Mouse (Mus musculus) cerebellum, adult 9-11 months (tissue): ENCODE measurements at regions not wholly inside any gene's neighbourhood (a gene's known extent, or its start where the extent isn't known, plus 50 kb on each side); places are given as distances from the start of the nearest gene placed in this dataset.

Experiments used
- DNase-seq: peaks from one replicate; pipeline ENCODE4 v3.0.0; 2022

DNA sequence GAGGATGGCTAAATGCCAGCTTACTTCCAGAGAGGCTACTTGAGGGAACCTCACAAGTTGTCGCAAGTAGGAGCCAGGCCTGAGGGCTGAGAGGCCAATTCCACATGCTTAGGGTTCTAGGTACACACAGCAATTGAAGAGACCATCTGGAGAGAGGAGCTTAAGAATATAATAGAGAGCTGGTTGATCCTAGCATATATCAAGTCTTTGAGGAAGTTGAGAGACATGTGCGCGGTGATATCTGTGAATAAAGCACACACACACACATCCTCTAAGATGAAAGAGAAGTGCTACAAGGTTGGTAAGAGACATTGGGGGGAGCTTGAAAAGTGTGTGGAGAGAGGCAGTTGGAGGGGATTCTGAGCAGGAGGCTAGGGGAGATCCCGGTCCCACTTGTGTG is 189.5 kb downstream of the Zfp462 start:
- no peak for DNase-seq

DNA sequence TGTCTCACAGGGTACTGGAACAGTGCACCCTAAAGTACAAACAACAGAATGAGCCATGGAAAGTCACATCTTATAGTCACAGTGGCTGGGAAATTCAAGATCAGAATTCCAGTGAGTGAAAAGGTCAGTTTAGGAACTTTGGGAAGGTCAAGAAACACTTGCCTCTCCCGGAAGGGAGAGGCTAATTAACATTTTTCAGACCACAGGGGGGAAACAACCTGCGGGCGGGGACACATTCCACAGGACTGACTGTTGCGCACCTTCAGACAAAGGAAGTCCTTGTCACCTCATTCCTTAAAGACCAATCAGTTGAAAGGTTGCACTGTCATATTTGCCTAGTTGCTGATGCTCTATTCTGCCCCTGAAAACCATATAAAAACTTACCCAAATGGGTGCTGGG is 189.9 kb downstream of the Zfp462 start:
- no peak for DNase-seq

DNA sequence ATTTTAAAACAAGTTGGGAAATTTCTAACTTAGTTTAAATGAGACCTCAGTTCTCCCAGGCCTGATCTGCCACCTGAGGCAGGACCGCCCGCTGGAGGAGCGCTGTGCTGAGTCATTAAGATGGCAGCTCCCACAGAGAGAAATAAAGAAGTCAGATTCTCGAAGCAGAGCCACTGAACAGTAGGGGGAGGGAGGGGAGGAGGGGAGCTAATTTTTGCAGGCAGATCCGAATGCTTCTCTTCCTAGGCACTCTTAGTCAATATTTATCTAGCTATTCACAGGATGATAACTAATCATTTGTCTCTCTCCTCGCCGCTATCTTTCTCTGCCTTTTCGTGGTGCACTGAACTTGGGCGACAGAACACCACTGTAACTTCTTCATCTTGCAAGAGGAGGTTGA is 191.4 kb downstream of the Zfp462 start:
- no peak for DNase-seq

DNA sequence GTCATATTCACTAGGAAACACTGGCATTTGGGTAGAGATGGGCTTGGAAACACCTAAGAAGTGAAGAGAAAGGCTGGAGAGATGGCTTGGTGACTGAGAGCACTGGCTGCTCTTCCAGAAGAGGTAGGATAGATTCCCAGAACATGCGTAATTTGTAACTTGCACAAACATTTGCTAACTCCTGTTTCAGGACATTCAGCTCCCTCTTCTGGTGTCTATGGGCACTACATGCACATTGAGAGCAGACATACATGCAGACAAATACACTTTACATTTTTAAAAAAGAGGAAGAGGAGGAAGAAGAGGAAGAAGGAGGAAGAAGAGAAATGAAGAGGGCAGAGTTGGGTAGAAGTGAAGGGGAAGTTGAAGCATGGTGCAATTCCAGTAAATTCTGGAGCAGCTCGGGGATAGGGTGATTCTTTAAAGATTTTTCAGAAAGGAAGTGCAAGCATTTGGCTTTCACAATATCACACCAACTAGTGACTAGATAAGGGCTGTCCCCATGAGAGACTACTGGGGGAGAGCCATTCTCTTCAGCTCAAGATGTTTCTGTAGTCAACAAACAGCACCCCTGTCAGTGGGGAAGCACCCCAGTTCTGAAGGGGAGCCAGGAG is 193.0 kb downstream of the Zfp462 start:
- no peak for DNase-seq

DNA sequence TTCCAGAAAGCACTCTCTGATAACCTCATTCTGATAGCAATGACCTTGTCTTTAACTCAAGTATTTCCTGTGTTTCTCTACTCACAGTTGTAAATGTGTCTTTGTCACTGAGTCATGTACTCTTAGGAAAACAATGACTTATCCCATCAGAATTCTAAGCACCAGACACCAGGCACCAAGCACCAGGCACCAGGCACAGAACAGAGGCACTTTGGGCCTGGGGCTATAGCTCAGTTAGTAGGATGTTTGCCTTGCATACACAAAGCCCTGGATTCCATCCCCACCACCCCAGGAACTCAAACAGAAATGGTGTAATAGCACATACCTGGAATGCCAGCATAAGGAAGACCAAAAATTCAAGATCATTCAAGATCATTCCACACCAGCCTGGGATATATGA is 196.5 kb downstream of the Zfp462 start:
- no peak for DNase-seq

DNA sequence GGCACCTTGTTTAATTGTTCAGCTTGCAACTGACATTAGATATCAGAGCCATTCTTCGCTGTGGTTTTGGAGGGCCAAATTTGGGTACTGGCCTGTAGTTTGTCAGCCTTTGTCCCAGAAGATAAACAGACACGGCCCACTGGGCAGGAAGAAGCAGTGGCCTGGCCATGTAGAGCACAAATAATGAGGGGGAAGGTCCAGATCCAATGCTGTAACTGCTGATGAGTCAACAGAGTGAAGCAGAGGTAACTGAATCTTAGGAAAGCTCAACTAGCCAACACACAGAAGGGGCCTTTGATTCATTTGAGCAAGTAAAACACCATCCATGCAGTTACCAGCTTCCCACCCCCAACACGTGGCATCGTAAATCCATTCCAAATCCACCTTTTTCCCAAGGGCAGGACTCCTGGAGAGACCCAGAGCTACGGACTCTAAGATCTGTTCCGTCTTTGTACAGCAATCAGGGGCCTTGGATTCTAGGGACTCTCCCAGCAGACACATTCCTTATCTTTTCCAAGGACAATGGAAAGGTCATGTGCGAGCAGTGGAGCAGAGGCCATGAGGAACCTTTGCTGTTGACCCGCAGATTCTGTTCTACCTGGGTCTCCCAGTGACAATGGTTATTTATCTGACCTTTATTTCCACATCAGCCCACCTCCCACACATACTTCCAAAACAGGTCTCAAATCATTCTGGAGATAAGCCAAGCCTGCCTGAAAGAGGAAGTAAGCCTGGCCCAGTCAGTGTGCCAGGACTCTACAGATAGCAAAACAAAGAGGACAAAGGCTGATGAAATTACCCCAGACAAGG is 197.3 kb downstream of the Zfp462 start:
- DNase-seq, result no peak

DNA sequence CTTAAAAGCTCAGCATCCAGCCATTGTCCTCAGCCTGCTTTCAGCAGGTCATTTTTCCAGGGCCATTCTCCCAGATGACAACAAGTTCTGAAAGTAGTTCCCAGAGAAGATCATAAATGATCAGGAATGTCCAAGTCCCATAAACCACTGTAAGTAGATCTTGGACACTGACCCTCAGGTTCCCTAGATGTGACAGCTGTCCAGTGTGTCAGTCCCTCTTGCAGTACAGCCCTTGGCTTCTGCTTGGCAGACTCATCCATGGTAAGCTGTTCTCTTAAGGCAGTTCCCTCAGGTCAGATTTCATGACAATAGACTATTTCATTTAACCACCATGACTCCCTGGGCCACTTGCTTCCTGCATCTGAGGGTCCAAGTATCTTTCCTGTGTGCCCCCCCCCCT is 198.6 kb downstream of the Zfp462 start:
- no peak for DNase-seq

DNA sequence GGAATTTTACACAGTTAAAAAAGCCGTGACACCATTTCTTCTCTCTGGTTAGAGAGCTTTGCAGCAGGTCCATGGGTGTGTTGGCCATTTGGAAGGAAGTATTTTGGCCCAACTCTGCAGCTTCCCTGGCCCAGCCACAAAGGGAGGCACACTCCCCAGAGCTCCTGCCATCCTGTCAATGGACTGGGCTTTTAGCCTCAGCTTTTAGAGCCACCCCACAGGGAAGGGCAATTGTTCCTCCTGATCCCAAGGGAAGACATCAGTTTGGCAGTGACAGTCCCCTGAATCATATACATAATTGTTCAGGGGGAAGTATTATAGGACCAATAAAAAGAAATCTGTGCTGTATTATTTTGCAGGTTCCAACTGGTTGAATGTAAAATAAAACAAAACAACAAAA is 200.1 kb downstream of the Zfp462 start:
- no peak for DNase-seq

DNA sequence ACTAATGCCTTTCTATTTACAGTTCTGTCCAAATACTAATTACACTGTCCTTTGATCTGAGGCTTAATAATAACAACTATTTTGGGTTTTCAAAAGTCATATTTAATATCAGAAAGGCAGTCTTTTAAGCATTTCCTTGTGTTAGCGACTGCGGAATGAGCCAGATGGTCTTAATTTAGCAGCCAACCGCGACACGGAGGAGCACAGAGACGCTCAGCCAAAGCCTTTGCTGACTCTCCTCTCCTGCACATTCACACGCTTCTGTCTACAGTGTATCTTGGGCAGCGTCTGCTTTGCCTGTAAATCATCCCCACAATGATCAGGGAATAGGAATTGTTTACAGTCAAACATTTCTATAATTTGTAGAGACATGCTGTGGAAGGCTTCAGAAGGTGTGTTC is 201.1 kb downstream of the Zfp462 start:
- DNase-seq, result no peak

DNA sequence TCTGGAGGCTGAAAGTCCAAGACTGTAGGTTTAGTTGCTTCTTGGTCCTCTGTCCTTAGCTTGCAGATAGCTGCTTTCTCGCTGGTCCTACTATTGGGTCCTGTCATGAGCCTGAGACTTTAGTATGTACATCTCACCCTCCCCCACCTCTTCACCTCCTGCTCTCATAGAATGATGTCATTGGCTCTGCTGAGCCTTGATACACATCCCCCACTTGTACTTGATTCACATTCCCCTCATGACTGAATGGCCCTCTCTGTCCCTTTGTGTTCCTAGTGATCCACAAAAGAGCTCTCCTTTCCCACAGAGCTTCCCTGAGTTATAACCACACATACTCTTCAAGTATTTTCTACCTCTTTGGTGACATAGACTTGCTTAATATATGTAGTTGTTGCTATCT is 201.5 kb upstream of the Rad23b start:
- no peak for DNase-seq

DNA sequence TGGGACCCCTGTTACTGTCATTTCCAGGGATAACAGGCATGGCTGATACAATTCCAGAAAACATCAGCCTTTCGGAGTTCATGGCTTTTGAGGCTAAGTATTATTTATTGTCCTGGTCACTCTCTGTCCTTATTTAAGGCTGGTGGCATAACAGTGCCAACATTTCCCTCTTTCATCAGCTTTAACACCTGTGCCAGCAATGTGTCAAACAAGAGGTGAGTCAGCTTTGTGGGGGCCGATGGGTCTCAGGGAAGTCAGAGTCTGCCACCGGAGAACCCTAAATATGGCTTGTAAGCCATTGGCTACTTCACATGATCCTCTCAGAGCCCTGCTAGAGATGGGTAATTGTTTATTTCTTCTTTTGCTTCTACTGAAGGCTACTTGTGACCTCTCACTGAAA is 195.3 kb upstream of the Rad23b start:
- DNase-seq, result no peak

DNA sequence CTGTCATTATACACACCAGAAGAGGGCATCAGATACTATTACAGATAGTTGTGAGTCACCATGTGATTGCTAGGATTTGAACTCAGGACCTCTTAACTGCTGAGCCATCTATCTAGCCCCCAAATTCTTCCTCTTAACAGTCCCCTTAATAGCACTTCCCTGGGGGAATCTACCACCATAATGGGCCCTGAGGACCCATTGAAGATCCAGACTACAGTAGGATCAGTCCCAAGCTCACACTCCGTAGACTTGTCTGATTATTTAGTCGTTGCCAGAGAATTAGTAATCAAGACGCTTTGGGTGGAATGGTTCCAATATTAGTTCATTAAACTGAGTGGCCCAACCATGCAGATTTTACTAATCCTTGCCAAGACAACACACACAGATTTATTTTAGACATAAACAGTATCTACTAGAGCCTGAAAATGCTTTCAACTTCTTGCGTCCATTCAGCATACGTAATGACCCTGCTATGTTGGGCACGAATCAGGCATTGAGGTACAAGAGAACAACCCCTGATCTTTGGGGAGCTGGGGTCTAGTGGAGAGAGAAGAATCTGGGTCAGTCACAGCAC is 191.6 kb upstream of the Rad23b start:
- no peak for DNase-seq

DNA sequence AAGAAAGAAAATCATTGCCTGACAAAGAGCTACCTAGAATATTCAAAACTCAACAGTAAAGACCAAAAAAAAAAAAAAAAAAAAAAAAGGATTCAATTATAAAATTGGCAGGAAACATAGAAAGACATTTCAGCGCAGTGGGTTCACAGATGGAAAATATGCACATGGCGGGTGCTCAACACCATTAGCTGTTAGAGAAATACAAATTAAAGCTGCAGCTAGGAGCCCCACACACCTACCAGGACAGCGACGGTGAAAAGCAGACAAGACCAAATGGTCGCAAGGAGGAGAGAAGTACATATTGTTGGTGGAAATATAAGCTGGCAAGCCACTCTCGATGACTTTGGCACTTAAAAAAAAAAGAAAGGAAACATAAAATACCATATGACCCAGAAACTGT is 183.6 kb upstream of the Rad23b start:
- DNase-seq, result peak; percentile 22

DNA sequence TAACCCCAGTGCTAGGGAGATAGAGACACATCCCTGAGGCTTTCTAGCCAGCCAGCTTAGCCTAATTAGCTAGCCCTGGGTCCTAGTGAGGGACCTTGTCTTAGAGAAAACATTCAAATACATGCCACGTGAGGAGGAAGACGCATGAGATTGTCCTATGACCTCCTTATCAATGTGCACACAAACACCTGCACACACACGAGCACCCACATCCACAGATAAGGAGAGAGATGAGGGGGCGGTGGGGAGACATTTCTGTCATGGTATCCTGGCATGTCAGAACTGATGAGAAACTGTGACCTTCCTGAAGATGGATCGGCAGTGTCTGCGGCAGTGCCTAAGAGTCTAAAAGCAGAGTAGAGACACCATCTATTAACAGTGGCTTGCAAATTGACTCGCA is 180.8 kb upstream of the Rad23b start:
- DNase-seq, result no peak

DNA sequence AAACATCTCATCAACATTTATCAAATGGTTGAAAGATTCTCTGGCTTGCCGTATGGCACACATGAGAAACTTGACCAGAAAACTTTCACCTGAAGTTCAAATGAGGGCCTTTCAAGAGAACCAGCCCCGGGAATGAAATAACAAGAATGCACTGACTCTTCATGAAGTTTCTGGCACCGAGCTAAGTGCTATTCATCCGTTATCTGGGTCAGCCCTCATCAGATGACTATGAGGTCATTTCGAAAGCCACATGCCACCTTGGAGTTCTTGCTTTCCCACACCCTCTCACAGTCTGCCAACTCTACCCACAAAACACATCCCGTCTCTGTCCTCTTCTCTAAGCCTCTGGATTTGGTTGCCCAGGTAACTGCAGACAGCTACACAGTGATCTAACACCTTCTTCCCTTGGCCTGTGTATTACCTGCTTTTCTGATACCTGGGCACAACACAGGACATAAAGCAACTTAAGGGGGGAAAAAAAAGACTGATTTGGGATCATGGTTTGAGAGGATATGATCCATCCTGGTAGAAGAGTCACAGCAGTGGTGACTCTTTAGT is 177.4 kb upstream of the Rad23b start:
- peak; percentile 35 for DNase-seq

DNA sequence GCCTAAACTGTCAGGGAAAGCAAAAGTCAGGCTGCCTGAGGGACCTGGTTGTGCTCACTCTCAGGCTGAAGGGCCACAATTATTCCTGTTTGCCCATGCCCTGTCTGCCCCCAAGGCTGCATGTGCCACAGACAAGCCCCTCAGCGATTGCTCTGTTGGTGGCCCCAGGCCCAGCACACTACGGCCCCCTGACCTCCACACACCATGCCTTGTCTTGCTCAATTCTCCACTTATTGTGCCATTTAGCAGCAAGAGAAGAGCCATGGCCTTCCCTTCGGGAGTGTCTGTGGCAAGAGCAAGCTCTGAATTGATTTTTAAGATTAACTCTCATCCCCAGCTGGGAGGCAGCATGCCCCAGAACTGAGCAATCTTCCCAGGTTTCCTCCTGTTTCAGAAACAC is 173.8 kb upstream of the Rad23b start:
- DNase-seq, result no peak

DNA sequence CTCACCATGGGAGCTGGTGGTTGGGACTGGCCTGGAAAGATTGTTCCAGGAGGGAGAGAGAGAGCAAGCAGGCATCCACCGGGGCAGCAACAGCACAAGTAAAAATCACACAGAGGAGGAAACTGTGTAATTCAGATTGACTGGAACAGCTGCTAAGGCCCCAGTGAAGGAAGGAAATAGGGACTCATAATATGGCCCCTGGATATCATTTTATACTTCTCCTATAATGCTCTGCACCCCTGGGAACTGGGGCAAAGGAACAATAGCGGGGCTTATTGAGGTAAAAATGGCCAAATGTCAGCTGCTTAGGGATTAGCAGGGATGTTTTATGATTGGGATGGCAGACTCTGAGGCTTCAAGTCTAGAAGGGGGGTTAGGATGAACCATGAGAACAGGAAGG is 170.4 kb upstream of the Rad23b start:
- DNase-seq, result no peak

DNA sequence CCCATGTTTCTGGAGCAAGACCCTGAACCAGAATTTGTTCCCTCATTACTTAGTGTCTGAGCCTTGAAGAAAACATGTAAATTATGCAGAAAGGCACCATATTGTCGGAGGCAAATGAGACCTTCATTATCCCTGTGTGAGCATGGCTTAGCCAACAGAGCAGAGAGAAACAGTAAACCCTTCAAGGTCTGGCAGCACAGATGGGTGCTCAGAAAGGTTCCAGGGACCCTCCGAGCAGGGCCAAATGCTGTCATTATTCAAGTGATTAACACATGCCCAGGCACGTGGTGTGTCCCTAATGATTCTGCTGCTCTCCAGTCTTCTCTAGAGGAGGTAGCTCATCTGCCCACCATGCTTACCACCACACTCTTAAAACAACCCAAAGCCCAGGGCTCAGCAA is 166.3 kb upstream of the Rad23b start:
- DNase-seq, result no peak

DNA sequence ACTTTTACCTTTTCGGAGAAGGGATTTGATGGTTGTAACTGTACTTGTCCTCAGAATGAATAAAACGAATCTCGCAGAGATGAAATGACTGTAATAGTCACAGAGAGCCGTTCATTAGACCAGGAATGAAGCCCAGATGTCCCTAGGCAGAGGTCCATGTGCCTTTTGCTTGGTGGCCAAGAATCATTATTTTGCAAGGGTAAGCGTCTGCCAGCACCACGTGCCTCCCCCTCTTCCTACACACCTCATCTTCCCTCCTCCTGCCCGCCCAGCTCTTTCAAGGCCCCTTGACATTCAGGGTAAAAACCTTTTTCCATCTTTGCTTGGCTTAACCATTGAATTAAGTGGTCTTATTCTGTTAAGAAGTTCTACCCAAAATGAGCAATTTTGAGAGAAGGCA is 161.1 kb upstream of the Rad23b start:
- no peak for DNase-seq

DNA sequence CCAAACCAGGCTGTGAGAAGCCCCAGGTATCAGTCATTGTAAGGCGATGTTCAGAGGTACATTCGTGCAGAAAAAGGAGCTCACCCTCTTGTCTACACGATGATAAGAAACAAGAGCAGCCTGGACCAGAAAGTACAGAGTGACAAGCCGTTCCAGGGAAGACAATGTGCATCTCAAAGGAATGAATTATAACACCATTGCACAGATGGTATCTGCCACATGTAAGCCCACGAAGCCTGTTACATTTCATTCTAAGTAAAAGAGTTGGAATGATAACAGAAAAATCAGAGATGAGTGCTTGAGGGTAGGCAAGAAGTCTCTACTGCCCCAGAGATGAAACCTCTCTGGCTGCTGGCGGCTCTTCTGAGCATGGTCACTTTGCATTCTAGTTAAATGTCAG is 159.3 kb upstream of the Rad23b start:
- DNase-seq, result no peak

DNA sequence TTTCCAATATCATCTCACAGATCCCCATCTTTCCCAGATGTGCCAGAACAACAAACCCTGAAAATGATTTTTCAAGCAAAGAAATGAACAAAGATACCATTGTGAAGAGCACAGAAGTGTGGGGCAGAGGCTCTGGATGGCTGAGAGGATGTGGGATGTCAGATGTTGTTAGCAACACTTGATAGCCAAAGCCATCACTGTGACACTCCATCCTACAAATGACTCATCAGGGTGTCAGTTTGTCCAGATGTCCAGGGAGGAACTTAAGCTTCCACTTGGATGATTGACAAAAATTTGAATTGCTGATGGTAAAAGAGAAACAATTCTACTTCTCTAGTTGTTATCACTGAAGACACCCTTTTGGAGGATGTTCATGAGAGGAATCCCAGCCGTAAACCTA is 155.8 kb upstream of the Rad23b start:
- no peak for DNase-seq

DNA sequence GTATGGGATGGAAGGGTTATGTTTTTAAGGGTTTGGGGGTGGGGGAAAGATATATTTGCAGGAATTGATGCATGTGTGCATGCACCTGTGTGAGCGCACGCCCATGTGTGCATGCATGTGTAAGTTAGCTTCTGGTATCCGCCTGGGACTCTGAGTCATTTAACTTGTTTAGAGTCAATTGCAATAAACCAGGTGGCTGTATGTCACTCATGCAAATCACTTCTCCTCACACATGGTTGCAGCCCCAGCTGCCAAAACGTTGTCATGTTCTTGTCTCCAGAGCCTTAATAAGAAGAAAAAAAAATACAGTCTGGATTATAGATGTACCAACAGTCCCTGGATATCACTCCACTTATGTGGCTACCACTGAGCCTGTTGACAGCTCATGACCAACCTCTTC is 155.3 kb upstream of the Rad23b start:
- no peak for DNase-seq

DNA sequence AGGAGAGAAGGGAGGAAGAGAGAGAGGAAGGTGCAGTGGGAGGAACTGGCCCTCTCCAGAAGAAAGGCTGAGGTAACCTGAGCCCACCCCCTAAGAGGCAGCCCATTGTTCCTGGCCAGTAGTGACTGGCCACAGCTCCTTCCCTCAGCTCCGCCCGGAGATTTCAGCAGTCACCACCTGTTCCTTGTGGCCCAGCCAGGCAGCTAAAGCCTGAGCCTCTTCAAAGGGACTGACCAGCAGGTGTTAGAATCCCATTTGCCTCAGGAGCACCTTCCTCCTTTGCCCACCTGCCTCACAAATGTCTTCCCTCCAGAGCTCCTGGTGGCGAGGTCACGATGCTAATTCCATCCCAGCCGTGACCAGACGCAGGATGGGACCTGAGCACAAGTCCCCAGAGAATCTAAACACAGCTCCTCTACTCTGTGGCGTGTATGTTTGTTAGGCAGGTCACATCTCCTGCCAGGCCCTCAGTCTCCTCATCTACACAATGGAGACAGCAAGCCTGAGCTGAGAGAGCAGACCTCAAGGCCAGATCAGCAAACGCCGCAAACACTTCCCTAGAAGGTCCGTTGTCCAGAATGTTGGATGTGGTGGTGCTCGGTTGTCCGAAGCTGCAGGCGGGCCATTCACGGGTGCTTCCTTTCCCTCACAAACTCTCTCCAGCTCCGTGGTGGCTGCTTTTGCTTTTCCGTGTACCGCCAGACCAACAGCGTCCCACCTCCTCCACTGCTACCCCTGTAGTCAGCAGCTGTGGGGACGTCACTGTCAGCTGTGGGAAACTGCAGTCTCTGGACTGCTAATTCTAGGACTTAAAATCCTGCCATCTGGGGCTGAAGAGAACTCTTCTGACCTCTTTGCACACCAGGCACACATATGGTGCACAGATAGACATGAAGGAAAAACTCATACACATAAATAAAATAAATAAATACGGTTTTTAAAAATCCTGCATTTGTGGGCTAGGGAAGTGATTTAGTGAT is 145.8 kb upstream of the Rad23b start:
- DNase-seq, result no peak
